Mouse (Mus musculus): Measurements from ENCODE around the gene Slc41a2. TPM values are rescaled to one million over a fixed set of nuclear protein-coding genes. Genes with fewer than 3 reads are reported as not detected.

Gene Slc41a2
- polyA plus RNA-seq (2021; fragmentation: Nextera tagmentation), result 3.9 and 6.5 TPM in 2 replicates
- long read RNA-seq, experiment 1, full-length matches to known transcripts, result 4 of 25 reads
- long read RNA-seq, experiment 1, partial matches to known transcripts, result 16 of 25 reads
- long read RNA-seq, experiment 1, other reads (novel, unspliced or antisense), result 5 of 25 reads
- long read RNA-seq, experiment 2, full-length matches to known transcripts, result 1 of 5 reads
- long read RNA-seq, experiment 2, partial matches to known transcripts, result 1 of 5 reads
- long read RNA-seq, experiment 2, other reads (novel, unspliced or antisense), result 3 of 5 reads

GRCm38 (mm10) chr10:83337159-83337951, at the start of gene Slc41a2:
Slc41a2 (minus strand) TSS chr10:83337882.

DNA sequence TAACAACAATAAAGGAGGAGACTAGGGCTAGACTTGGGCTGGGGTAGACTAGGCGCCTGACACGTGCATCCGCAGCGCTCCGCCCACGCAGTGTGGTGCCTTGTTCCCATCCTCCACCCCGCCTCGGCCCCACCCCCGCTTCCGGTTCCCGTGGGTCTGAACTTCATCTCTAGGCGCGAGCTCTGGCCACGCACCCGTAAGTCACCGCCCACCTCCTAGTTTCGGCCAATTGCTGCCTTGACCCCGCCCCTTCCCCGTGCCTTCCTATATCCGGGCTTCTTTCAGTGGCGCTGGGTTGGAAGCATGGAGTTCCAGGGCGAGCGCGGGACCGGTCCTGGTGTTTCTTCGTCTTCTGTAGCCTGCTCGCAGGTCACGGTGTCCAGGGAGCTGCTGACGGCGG, 22.3 kb upstream of the Slc41a2 start, which contains the start of gene D10Wsu102e:
Gene D10Wsu102e (plus strand): TSS at position 266 of the 400 bp plus-strand sequence.

Other genes starting within 250 kb of the Slc41a2 start
- 0.28 and 0.31 TPM in 2 replicates for gene D10Wsu102e, start 22.3 kb upstream of the Slc41a2 start, polyA plus RNA-seq (2021; fragmentation: Nextera tagmentation)
- gene Aldh1l2, start 196.3 kb upstream of the Slc41a2 start, polyA plus RNA-seq (2021; fragmentation: Nextera tagmentation), result 0.45 and 0.47 TPM in 2 replicates
- 9.2 and 14.7 TPM in 2 replicates for gene Washc4, start 205.9 kb upstream of the Slc41a2 start, polyA plus RNA-seq (2021; fragmentation: Nextera tagmentation)

Data from left cerebral cortex, adult 6 months (tissue).